Mouse (Mus musculus) G1E (cell line): ENCODE measurements around the gene Sf3a1.

Source experiments
- CTCF ChIP-seq: IDR thresholded peaks from 2 replicates; pipeline ENCODE4 v1.5.1; 2012; ENCODE audit warnings: low read depth, low read length, inconsistent platforms, mixed read lengths
- GATA1 ChIP-seq: IDR thresholded peaks from 2 replicates; pipeline ENCODE4 v1.6.1; 2012; ENCODE audit warnings: borderline replicate concordance, low read length, inconsistent platforms, mixed read lengths
- GATA2 ChIP-seq: IDR thresholded peaks from 2 replicates; pipeline ENCODE4 v1.6.1; 2012; ENCODE audit warnings: low read depth, low read length, inconsistent platforms, borderline replicate concordance
- POLR2AphosphoS5 ChIP-seq: IDR thresholded peaks from 2 replicates; pipeline ENCODE4 v1.6.1; 2012; ENCODE audit warnings: low read depth, low read length, inconsistent platforms; ENCODE audit not compliant: insufficient replicate concordance
- TAL1 ChIP-seq: conservative IDR thresholded peaks from 2 replicates; pipeline ENCODE4 v1.6.1; 2012; ENCODE audit warnings: low read depth, low read length, inconsistent platforms, mixed read lengths

DNA sequence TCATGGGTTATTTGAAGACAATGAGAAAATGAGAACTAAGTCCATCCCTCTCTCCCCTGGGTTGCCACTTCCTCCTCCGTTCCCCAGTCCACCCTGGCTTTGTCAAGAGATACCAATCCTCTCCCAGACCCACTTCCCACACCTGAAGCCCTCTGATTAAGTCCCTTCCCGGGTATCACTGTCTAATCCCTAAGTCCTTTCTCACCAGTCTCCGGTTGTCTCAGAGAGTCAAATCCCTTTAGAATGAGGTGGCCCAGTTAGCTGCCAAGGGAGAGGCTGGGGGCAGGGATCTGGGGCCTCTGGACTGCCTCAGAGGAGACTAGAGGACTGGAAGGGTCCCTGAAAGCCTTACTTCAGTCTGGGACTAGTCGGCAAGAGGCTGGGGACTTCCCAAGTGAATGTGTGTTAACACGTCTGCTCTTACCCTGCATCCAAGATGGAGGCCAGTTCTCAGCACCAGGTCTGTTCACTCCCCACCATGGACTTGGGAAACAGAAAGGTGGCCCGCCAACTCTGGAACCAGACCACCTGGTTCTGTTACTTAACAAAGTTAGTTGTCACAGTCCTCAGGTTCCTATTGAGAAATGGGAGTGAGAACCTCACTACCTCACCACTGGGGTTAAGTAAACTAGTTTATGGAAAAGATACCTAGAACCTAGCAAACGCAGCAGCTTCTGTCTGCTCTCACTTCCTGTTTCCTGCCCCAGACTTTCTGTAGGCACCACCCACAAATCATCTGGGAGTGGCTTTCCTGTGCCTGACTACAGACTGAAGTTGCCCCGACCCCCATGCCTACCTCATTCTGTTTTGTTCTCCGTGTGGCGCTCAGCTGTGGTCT lies 37.2 kb upstream of the Sf3a1 start, which contains the start of gene Sec14l2:
- TF ChIP-seq CTCF (no peak), POLR2AphosphoS5 (no peak), GATA1 (no peak), TAL1 (no peak), GATA2 (no peak)
